Comparison of ENCODE assay signal across 11 mouse cellular contexts in the genomic region with DNA sequence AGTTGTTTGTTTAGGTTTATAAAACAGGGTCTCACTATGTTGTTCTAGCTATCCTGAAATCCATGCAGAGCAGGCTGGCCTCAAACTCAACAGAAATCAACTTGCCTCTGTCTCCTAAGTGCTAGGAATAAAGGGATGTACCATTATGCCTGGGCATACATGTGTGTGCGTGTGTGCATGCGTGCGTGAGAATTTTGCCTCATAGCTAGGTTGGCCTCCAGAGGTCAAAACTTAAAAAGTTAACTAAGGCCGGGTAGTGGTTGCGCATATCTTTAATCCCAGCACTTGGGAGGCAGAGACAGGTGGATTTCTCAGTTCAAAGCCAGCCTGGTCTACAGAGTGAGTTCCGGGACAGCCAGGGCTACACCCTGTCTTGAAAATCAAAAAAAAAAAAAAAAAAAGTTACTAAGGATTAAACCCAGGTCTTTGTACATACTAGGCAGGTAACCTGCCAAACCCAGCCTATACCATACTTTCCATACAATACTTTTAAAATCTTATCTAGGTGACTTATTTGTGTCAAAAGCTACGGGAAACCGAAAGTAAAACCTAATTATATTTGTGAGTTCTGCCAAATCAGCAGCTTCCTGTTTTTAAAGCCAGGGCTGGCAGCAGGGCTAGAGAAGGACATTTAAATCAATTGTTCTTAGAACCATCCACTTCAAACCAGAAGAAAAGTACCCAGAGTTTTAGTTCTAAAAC. TPM values are rescaled to one million over a fixed set of nuclear protein-coding genes. Genes with fewer than 3 reads are reported as not detected.
DNase-seq lines count a peak whose midpoint lies in the region; ATAC-seq and TF ChIP-seq lines count a peak whose summit lies in the region.
"Had no signal": no experiment of that assay in that cellular context is flagged by ENCODE, and none has a peak within 500 bp of the region (broad histone marks: within the 10 kb centered on the region; RNA-seq: fewer than 3 reads in every experiment).

No protein-coding gene starts in this region.

- H3K4me2 ChIP-seq in liver, embryonic 13.5 days = peak overlapping the region; percentile 61
- H3K4me2 ChIP-seq in hindbrain, postnatal 0 days (ENCODE audit: low read depth, low read length) = no peak overlapping the region

- H3K9ac ChIP-seq in liver, embryonic 13.5 days = peak overlapping the region; percentile 66
- H3K9ac ChIP-seq in hindbrain, postnatal 0 days (replicated peaks; ENCODE audit: low read length) = no peak overlapping the region

- no peak for TF ChIP-seq CTCF in hindbrain, postnatal 0 days (IDR thresholded peaks at IDR 0.05; ENCODE audit: low read depth)

- no peak for ATAC-seq in erythroblast, adult 5-6 weeks (replicated peaks; ENCODE audit: low FRiP score, poor library complexity, severe bottlenecking)
- ATAC-seq in liver, embryonic 13.5 days (ENCODE audit: low read depth) = no peak
- no peak for ATAC-seq in hindbrain, postnatal 0 days

- H3K36me3 ChIP-seq in erythroblast, embryonic 14.5 days (ENCODE audit: control insufficient read depth) = peaks cover 37% of the 10 kb centered on the region
- peaks cover 9% of the 10 kb centered on the region for H3K36me3 ChIP-seq in liver, embryonic 13.5 days
- H3K36me3 ChIP-seq in hindbrain, postnatal 0 days (ENCODE audit: insufficient read depth, low read length) = no peaks in the 10 kb centered on the region

- peak overlapping the region; percentile 31; the same call in 1 of the 2 replicates for H3K27ac ChIP-seq in liver, embryonic 13.5 days
- no peak overlapping the region for H3K27ac ChIP-seq in hindbrain, postnatal 0 days

- H3K27me3 ChIP-seq in erythroblast, embryonic 14.5 days (ENCODE audit: control insufficient read depth) = no peaks in the 10 kb centered on the region
- no peaks in the 10 kb centered on the region for H3K27me3 ChIP-seq in liver, embryonic 13.5 days
- H3K27me3 ChIP-seq in hindbrain, postnatal 0 days (ENCODE audit: insufficient read depth, low read length) = no peaks in the 10 kb centered on the region

- peaks cover 50% of the 10 kb centered on the region for H3K4me1 ChIP-seq in erythroblast, embryonic 14.5 days (ENCODE audit: control insufficient read depth)
- peaks cover 52% of the 10 kb centered on the region for H3K4me1 ChIP-seq in liver, embryonic 13.5 days (replicated peaks)
- 0 out of 2 replicates have a peak, but pooled peaks cover 3% of the 10 kb centered on the region for H3K4me1 ChIP-seq in hindbrain, postnatal 0 days (ENCODE audit: insufficient read depth, low read length)

- WGBS in liver, embryonic 13.5 days (ENCODE audit: insufficient replicate concordance) = 40% methylated on average over 8 of the region's 8 CpGs
- 87% methylated on average over 8 of the region's 8 CpGs for WGBS in hindbrain, postnatal 0 days

- H3K4me3 ChIP-seq in erythroblast, embryonic 14.5 days (replicated peaks) = peak overlapping the region; percentile 61
- H3K4me3 ChIP-seq in liver, embryonic 13.5 days (replicated peaks) = peak overlapping the region; percentile 47
- H3K4me3 ChIP-seq in hindbrain, postnatal 0 days (ENCODE audit: low read length) = no peak overlapping the region

- no peaks in the 10 kb centered on the region for H3K9me3 ChIP-seq in erythroblast, embryonic 14.5 days (ENCODE audit: control insufficient read depth, low read length)
- no peaks in the 10 kb centered on the region for H3K9me3 ChIP-seq in liver, embryonic 13.5 days (replicated peaks)
- no peaks in the 10 kb centered on the region for H3K9me3 ChIP-seq in hindbrain, postnatal 0 days (ENCODE audit: low read length)

- DNase-seq in 3T3-L1 (ENCODE audit: low read depth, low spot score) = peak; percentile 67
- DNase-seq in heart, adult 8-10 months (ENCODE audit: low spot score) = peak; percentile 75
- DNase-seq in liver, embryonic 13.5 days = no peak
- DNase-seq in right cerebral cortex, postnatal 25 days = no peak
- no peak for DNase-seq in retina, embryonic 14.5 days (ENCODE audit: low spot score)
- no peak for DNase-seq in hindbrain, postnatal 0 days (ENCODE audit: low spot score)
- DNase-seq: cerebellum, adult 9-10 months; layer of hippocampus, postnatal 36 days had no signal

RNA-seq across cellular contexts. Expression of gene Samhd1, which starts 4.1 kb away (rescaled TPM):
- 0.75 and 1.0 TPM in 2 replicates for polyA plus RNA-seq in erythroblast, embryonic 14.5 days (2012)
- total RNA-seq in erythroblast, adult 5-6 weeks (2015; ENCODE audit: low replicate concordance) = 69.9 and 105 TPM in 2 replicates
- total RNA-seq in erythroblast, adult 5-6 weeks (2017; ENCODE audit: low replicate concordance) = 81.6 and 89.4 TPM in 2 replicates
- total RNA-seq in heart, adult 8-10 months (2022) = 10 to 100 TPM; 20.5 to 23.6 (median 21.5) TPM
- 19.4 and 21.5 TPM in 2 replicates for polyA plus RNA-seq in liver, embryonic 13.5 days (2015; fragmentation: Nextera tagmentation; extraction: Ambion mirVana)
- total RNA-seq in hindbrain, postnatal 0 days (2014; rRNA removed) = 11.5 and 12.7 TPM in 2 replicates
- 10.9 and 11.9 TPM in 2 replicates for polyA plus RNA-seq in hindbrain, postnatal 0 days (2015; fragmentation: Nextera tagmentation; extraction: Ambion mirVana)

RNA-seq across cellular contexts. Expression of gene Tldc2, which starts 44.1 kb away (rescaled TPM):
- not detected in 2 replicates for polyA plus RNA-seq in erythroblast, embryonic 14.5 days (2012)
- total RNA-seq in erythroblast, adult 5-6 weeks (2015; ENCODE audit: low replicate concordance) = not detected in 2 replicates
- not detected in 2 replicates for total RNA-seq in erythroblast, adult 5-6 weeks (2017; ENCODE audit: low replicate concordance)
- not detected for total RNA-seq in heart, adult 8-10 months (2022)
- not detected in 2 replicates for polyA plus RNA-seq in liver, embryonic 13.5 days (2015; fragmentation: Nextera tagmentation; extraction: Ambion mirVana)
- total RNA-seq in hindbrain, postnatal 0 days (2014; rRNA removed) = not detected in 2 replicates
- polyA plus RNA-seq in hindbrain, postnatal 0 days (2015; fragmentation: Nextera tagmentation; extraction: Ambion mirVana) = 0.43 TPM in 1 of 2 replicates, not detected in the other
- total RNA-seq: layer of hippocampus, postnatal 36 days; neutrophil, adult 5-6 weeks had no signal

RNA-seq across cellular contexts. Expression of gene Soga1, which starts 51.9 kb away (rescaled TPM):
- 0.08 and 0.14 TPM in 2 replicates for polyA plus RNA-seq in erythroblast, embryonic 14.5 days (2012)
- total RNA-seq in erythroblast, adult 5-6 weeks (2015; ENCODE audit: low replicate concordance) = 0.21 and 1.3 TPM in 2 replicates
- 0.56 and 1.1 TPM in 2 replicates for total RNA-seq in erythroblast, adult 5-6 weeks (2017; ENCODE audit: low replicate concordance)
- 10 to 100 TPM in 1 of 4 experiments, 1 to 10 TPM in 3; 8.7 to 11.1 (median 8.9) TPM for total RNA-seq in heart, adult 8-10 months (2022)
- polyA plus RNA-seq in liver, embryonic 13.5 days (2015; fragmentation: Nextera tagmentation; extraction: Ambion mirVana) = 1.7 and 1.8 TPM in 2 replicates
- 120 and 151 TPM in 2 replicates for total RNA-seq in hindbrain, postnatal 0 days (2014; rRNA removed)
- polyA plus RNA-seq in hindbrain, postnatal 0 days (2015; fragmentation: Nextera tagmentation; extraction: Ambion mirVana) = 3.5 and 3.6 TPM in 2 replicates

Comparison
In these comparisons a context has a peak if more than half of its experiments do, and no peak if none do; other contexts are left out.
1. DNase-seq: peak in 3T3-L1 (single experiment) and heart, adult 8-10 months (single experiment); none in liver, embryonic 13.5 days (single experiment), right cerebral cortex, postnatal 25 days (single experiment), retina, embryonic 14.5 days (single experiment) and hindbrain, postnatal 0 days (single experiment).